Mouse (Mus musculus) lung, adult 2 months (tissue): ENCODE measurements around the gene Grik3.

ENCODE experiments used
- CTCF ChIP-seq: fragments of 200-500 bp; IDR thresholded peaks from 2 replicates; pipeline ENCODE4 v1.5.1; 2011; ENCODE audit warnings: mild to moderate bottlenecking, low read length, control low read depth; ENCODE audit not compliant: insufficient read depth
- POLR2A ChIP-seq: fragments of 200-500 bp; IDR thresholded peaks from 2 replicates; pipeline ENCODE4 v1.6.1; 2011; ENCODE audit warnings: low read depth, mild to moderate bottlenecking, control low read depth, low read length, borderline replicate concordance; ENCODE audit errors: extremely low read depth

DNA sequence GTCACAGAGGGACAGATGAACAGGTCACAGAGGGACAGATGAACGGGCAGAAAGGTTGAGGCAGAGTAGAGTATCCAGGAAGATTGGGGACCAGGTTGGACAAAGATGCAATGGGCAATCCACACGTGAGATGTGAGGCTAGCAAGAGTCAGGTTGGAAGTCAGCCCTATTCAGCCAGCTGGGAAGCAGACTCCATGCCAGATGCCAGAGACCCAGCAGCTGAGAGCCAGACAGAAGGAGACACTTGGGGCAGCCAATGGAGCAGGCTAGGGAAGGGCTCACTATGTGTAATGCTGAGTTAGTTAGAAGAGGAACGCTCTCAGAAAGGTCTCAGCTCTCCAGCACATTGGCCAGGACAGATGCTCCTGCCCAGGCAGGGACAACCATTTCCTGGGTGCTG, 94.2 kb downstream of the Grik3 start:
- TF ChIP-seq POLR2A, result no peak
- no peak for TF ChIP-seq CTCF
